Mouse (Mus musculus) spleen, embryonic (tissue): ENCODE data around the gene Mlf1.

Experiments used
- CTCF ChIA-PET: fragments of 350-600 bp; sonication (Branson Sonifier 250); formaldehyde crosslinking; loops from one replicate; lab custom pipeline; 2022; lab: Charles Lee

Gene Mlf1

GRCm38 (mm10) chr3:67373872-67374271 is at the start of gene Mlf1:
Mlf1 (plus strand) TSS chr3:67374097.
- CTCF ChIA-PET = no interaction called here

DNA sequence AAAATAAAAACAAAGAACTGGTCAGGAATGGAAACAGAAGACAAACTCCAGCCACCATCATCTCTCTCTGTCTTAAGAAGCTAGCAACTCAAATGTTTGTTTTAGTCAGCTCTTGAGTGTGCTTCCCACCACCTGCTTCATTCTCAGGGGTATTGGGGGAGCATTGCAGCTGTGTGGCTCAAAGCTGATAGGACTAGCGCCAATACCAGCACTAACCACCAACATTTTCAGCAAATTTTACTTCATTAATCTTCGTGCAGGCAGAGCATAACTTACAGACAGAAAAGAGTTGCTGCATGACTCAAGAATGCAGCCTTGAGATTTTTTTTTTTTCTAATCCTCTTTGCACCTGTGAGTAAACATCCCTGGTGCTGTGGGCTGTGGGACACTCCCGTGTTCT is 34.3 kb upstream of the Mlf1 start:
- CTCF ChIA-PET = no interaction called here

GRCm38 (mm10) chr3:67340921-67341320 is 33.0 kb upstream of the Mlf1 start:
- CTCF ChIA-PET = interaction anchor here (0.6 kb wide), 1 partner anchor 377 kb away, joined by 8 read pairs; no protein-coding TSS in a partner anchor

DNA sequence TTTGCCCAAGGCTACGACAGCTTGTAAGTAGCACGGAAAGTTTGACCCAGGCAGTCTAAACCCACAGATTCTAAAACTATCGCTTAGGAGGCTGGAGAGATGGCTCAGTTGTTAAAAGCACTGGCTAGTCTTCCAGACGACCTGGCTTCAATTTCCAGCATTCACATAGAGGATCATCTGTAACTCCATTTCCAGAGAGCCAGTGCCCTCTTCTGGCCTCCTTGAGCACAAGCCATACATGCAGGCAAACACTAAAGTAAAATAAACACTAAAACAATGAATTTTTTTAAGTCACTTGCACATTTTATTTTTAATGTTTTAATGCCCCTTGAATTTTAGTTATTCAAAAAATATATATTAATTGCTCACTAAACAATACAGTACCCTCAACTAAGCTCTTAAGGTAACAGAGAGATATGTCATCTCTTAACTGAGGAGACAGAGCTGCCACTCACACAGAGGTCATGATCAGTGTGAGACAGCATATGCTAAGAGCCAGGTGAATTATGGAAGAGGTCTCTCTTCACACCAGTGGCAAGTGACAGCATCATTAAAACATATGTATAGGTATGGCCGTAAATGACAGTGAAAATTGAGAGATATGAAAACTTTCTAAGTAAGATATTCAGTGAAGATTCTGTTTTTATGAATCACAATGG is 30.8 kb upstream of the Mlf1 start:
- CTCF ChIA-PET = no interaction called here

- CTCF ChIA-PET = no interaction called here
These were observed 29.3 kb upstream of the Mlf1 start for GRCm38 (mm10) chr3:67344599-67344998.

GRCm38 (mm10) chr3:67346674-67347073 is 27.2 kb upstream of the Mlf1 start:
- CTCF ChIA-PET = no interaction called here

DNA sequence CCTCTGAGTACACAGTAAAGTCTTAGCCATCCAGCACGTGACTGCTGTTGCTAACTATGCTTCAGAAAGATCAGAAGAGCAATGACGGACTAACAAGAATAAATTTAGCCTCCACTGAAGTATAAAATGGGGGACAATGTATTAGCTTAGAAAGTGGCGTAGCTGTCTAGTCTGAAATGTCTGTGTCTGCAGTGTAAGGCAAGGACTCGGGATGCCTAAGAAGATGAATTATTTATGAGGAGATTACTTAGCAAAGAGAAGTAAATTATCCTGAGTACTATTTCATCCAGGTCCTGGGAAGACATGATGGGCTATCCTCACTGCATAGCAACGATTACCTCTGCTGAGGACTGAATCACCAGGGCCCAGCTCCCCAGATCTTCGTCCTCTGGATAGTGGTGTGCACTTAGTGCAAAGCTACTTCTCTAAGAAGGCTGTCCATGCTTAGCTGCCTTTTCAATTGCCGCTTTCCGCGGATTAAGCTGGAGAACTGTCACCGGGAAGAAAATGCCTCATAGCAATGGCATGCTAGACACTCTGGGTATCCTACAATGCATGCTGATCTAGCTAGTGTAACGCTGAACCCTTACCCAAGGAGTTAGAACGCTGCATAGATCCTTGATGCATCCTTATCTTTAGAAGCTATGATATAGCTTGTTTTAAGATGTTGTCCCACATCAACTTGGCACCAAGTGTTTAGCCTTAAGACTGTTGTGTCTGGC is 22.3 kb upstream of the Mlf1 start:
- CTCF ChIA-PET = no interaction called here

- CTCF ChIA-PET = no interaction called here
These were observed 21.7 kb upstream of the Mlf1 start for GRCm38 (mm10) chr3:67352128-67352762.

- CTCF ChIA-PET = interaction anchor here (0.6 kb wide), 1 partner anchor 1488 kb away, joined by 3 read pairs; no protein-coding TSS in a partner anchor
These were observed 21.1 kb upstream of the Mlf1 start for GRCm38 (mm10) chr3:67352763-67353149.

GRCm38 (mm10) chr3:67358376-67358775 is 15.5 kb upstream of the Mlf1 start:
- CTCF ChIA-PET = no interaction called here

DNA sequence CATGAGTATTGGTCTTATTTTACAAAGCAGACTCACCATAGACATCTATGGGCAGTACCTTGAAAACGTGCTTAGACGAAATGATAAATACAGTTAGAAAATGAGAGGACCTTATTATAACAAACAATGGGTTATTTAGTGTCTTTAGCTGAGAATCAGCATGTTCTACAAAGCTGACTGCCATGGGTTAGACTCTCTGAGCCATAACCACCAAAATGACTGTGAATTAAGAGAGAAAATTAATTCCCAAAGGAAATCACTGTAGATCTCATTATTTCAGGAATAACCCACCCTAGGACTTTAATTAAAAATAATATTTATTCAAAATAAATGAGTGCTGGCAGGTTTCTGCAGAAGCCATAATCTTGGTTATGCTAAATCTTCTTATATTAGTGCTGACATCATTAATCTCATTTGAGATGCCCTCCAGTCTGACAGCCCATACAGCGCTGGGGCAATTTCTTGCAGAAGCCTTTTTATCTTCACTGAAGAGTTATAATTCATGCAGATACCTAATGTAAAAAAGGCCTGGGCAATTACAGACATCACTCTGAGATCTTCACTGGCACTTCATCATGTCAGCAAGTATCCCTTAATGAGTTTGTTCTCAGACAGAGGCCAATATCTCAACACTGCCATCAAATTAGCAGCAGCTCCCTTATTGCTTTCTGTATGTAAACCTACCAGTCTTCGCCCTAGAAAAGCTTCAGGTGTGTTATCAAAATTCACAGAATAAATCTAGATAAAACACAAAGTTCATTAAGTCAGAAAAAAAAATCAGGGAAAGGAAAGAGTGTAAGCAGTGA is 7.6 kb upstream of the Mlf1 start:
- CTCF ChIA-PET = interaction anchor here (0.6 kb wide), 1 partner anchor 24 kb away, joined by 3 read pairs; no protein-coding TSS in a partner anchor

GRCm38 (mm10) chr3:67367481-67367880 is 6.4 kb upstream of the Mlf1 start:
- CTCF ChIA-PET = no interaction called here

DNA sequence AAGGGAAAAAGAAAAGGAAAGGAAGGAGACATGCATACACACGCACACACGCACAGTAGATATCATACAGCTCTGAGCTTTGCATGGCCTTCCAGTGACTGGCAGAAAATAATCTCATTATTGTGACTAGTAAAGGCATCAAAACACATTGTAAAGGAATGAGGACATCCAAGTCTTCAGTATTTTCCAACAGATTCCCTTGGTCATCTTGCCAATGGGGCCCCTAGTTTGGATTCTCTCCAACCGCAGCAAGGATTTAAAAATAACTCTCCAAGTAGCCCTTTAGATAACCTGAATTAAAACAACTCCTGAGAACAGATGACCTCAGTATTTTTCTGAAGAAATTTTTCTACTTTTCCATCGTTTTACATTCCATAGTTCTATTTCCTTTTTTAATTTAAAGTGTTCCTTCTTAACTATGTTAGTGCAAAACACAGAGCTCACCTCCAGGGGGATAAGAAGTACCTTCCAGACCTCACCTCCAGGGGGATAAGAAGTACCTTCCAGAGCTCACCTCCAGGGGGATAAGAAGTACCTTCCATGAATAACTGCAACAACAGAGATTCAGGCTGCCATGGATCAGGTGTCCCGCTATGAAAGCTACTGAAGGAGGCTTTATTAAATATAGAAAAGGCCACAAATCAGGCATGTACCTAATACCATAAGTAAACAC is 4.4 kb upstream of the Mlf1 start:
- CTCF ChIA-PET = no interaction called here

GRCm38 (mm10) chr3:67372194-67372593 is 1.7 kb upstream of the Mlf1 start:
- CTCF ChIA-PET = no interaction called here

- CTCF ChIA-PET = no interaction called here
These were observed 1.1 kb upstream of the Mlf1 start for GRCm38 (mm10) chr3:67372781-67373180.

- CTCF ChIA-PET = no interaction called here
These were observed 472 bp downstream of the Mlf1 start for GRCm38 (mm10) chr3:67374360-67374778.

DNA sequence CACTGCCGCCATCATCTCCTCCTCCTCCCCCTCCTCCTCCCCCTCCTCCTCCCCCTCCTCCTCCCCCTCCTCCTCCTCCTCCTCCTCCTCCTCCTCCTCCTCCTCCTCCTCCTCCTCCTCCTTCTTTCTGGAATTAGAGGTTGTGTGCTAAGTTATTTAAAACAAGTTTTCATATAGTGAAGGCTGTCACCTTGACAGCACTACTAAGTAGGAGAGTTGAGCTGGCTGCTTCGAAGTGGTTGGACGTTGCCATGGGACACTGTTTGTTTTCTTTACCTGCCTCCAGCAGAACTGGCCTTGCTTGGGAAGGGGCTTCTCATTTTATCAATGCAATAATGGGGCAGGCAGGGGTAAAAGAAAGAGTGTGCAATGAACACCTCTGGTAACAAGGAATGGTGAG is 1.2 kb downstream of the Mlf1 start, which contains the start of gene Gm17402:
Gene Gm17402, minus strand, starts transcription at position 101 of the 400 bp plus-strand sequence.
- CTCF ChIA-PET = no interaction called here

DNA sequence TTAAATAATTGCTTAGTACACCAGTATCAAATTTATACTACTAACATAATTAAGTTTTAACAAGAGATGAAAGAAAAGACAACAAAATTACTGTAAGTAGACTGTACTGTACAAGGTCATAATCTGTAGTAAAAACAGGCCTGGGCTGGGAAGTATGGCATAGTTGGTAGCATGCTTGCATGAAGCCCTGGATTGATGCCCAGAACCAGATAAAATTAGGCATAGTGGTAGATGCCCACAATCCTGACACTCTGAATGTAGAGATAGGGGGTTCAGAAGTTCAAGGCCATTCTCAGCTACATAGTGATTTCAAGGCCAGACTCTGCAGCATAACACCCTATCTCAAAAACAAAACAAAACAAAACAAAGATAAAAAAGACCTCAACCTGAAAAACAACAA is 4.3 kb downstream of the Mlf1 start:
- CTCF ChIA-PET = no interaction called here

DNA sequence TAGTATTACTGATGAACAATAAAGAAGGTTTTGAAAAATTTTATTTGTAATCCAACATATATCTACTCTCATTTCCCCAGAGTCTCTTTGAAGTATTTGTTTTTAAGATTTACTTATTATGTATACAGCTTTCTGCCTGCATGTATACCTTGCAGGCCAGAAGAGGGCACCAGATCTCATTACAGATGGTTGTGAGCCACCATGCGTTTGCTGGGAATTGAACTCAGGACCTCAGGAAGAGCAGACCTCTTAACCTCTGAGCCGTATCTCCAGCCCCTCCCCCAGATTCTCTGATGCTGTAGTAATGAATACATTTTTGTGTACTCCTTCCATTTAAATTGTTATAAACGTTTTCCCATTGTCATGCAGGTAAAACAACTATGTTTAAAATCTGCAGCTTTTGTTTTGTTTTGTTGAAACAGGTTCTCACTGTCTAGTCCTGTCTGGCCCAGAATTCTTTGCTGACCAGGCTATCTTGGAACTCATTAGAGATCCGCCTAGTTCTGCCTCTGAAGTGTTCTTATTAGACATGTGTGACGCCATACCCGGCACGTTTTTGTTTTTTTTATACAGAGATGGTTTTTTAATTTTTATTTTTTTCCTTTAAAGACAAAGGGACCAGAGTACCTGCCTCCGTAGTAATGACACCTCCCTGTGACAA is 55.6 kb downstream of the Mlf1 start:
- CTCF ChIA-PET = interaction anchor here (0.5 to 1.5 kb wide), 4 partner anchors 86 to 640 kb away, joined by 3 to 14 read pairs (median 6); partner anchors contain the start of gene Rarres1

DNA sequence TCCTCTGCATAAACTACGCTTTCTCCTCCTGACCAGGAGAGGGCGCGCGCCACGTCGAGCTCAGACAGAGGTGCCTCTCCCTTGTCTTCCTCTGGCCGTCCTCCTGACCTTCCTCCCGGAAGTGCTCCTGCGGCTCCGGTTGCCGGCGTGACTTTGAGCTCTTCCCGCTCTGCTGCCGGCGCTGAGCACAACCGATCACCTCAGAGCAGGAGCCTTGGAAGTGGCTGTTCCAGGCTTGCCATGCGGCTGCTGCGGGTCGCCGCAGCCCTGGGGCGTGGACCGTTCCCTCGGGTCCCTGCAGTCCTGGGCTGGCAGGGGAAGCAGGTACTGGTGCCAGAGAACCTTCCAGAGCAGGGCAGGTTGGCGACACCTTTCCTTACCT is 56.1 kb downstream of the Mlf1 start, which contains the start of gene Gfm1:
Gene Gfm1, plus strand, starts transcription at position 98 of the 382 bp plus-strand sequence.
- CTCF ChIA-PET = interaction anchor here (0.6 to 1.5 kb wide), 3 partner anchors 85 to 640 kb away, joined by 5 to 14 read pairs (median 6); partner anchors contain the start of gene Rarres1
